Mouse (Mus musculus) midbrain, embryonic 14.5 days (tissue): ENCODE results near the gene Fry. TPM values are rescaled to one million over a fixed set of nuclear protein-coding genes. Genes with fewer than 3 reads are reported as not detected.

ENCODE experiments used
- ATAC-seq: fragments of 200-750 bp; cut with Nextera tagmentation; 2 replicates; pipeline ENCODE4 v1.8.0; 2017; ENCODE audit warnings: moderate number of reproducible peaks, moderate library complexity; ENCODE audit not compliant: low FRiP score, low TSS enrichment
- DNase-seq: peaks from one replicate; pipeline ENCODE4 v3.0.0-alpha.2; 2015
- H3K27ac ChIP-seq: fragments of 300-500 bp; sonication (generic); replicated peaks from 2 replicates; pipeline ENCODE4 v1.5.1; 2014; ENCODE audit warnings: mild to moderate bottlenecking, low read depth, low read length, moderate library complexity
- H3K27me3 ChIP-seq: fragments of 300-500 bp; sonication (generic); 2 replicates; pipeline ENCODE4 v1.6.1; 2014; ENCODE audit warnings: low read length, control low read depth, mixed read lengths; ENCODE audit not compliant: control insufficient read depth, insufficient read depth
- H3K36me3 ChIP-seq: fragments of 300-500 bp; sonication (generic); 2 replicates; pipeline ENCODE4 v1.6.1; 2014; ENCODE audit warnings: low read length, control low read depth; ENCODE audit not compliant: control insufficient read depth, insufficient read depth
- H3K4me1 ChIP-seq: fragments of 300-500 bp; sonication (generic); 2 replicates; pipeline ENCODE4 v1.6.1; 2014; ENCODE audit warnings: mild to moderate bottlenecking, antibody characterized with exemption, low read length, control low read depth; ENCODE audit not compliant: control insufficient read depth, insufficient read depth
- H3K4me2 ChIP-seq: fragments of 300-500 bp; sonication (generic); 2 replicates; pipeline ENCODE4 v1.6.1; 2014; ENCODE audit warnings: mild to moderate bottlenecking, low read length, moderate library complexity
- H3K4me3 ChIP-seq: fragments of 300-500 bp; sonication (generic); replicated peaks from 2 replicates; pipeline ENCODE4 v1.5.1; 2014; ENCODE audit warnings: low read depth, low read length
- H3K9ac ChIP-seq: fragments of 300-500 bp; sonication (generic); replicated peaks from 2 replicates; pipeline ENCODE4 v1.6.1; 2014; ENCODE audit warnings: mild to moderate bottlenecking, low read length, moderate library complexity
- H3K9me3 ChIP-seq: fragments of 300-500 bp; sonication (generic); 2 replicates; pipeline ENCODE4 v1.6.1; 2016; ENCODE audit warnings: low read length, control low read depth, mixed read lengths; ENCODE audit not compliant: control insufficient read depth
- WGBS: fragments of 180-500 bp; shearing (Covaris S2); extraction: QIAGEN DNeasy Blood & Tissue Kit; methylation state at CpG from one replicate; pipeline ENCODE4 v1.1.7; 2014; 5-methylcytosine and 5-hydroxymethylcytosine counted together
- polyA plus RNA-seq: library from polyadenylated mRNA; unstranded; fragments of >200 nt; fragmentation: Nextera tagmentation; extraction: Ambion mirVana; gene quantifications from 2 replicates; pipeline ENCODE4 v1.2.1, GENCODE M21; 2014

Fry gene
- polyA plus RNA-seq, 1 experiment from 2014 or later = 68.5 TPM

- H3K4me2 ChIP-seq = no peak overlapping the region
- ATAC-seq = no peak
- H3K9ac ChIP-seq = no peak overlapping the region
- no peak overlapping the region for H3K27ac ChIP-seq
- no peaks in the 10 kb centered on the region for H3K9me3 ChIP-seq
- no peaks in the 10 kb centered on the region for H3K36me3 ChIP-seq
- no peaks in the 10 kb centered on the region for H3K27me3 ChIP-seq
- 92% methylated on average over 11 of the region's 11 CpGs for WGBS
- H3K4me1 ChIP-seq = no peaks in the 10 kb centered on the region
- no peak for DNase-seq
- no peak overlapping the region for H3K4me3 ChIP-seq
Measured at GRCm38 (mm10) chr5:150101789-150102188, 16.7 kb upstream of the Fry start.

- no peaks in the 10 kb centered on the region for H3K36me3 ChIP-seq
- 87% methylated on average over 7 of the region's 7 CpGs for WGBS
- DNase-seq (no peak), ATAC-seq (no peak)
- H3K27me3 ChIP-seq = no peaks in the 10 kb centered on the region
- no peak overlapping the region for H3K4me2 ChIP-seq
- no peak overlapping the region for H3K27ac ChIP-seq
- H3K4me1 ChIP-seq = no peaks in the 10 kb centered on the region
- H3K9me3 ChIP-seq = no peaks in the 10 kb centered on the region
- H3K4me3 ChIP-seq = no peak overlapping the region
- H3K9ac ChIP-seq = no peak overlapping the region
Measured at GRCm38 (mm10) chr5:150106358-150106757, 12.1 kb upstream of the Fry start.

DNA sequence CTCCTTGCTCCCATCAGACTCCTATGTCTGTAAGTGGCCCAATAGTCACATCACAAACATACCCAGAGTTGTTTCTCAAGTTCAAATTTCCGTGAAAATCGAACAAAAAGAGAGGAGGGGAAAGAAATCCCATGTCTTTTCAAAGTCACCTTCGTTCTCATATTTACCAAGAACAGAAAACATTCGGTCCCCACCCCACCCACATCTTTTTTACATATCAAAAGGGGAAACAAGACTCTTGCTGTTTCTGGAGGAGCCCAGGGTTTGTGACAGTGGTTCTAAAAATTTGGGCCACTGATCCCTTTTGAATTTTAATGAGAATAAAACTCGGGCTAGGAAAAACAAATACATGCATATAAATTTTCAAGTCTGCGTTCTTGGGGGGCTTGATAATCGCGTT, 7.2 kb upstream of the Fry start:
- Histone ChIP-seq H3K27me3 (no peaks in the 10 kb centered on the region), H3K9ac (no peak overlapping the region), H3K9me3 (no peaks in the 10 kb centered on the region), H3K4me3 (no peak overlapping the region), H3K4me2 (no peak overlapping the region), H3K36me3 (no peaks in the 10 kb centered on the region), H3K4me1 (peaks cover 15% of the 10 kb centered on the region), H3K27ac (no peak overlapping the region)
- ATAC-seq (no peak), DNase-seq (no peak)
- WGBS = 46% methylated on average over 8 of the region's 8 CpGs

GRCm38 (mm10) chr5:150114007-150114406, 4.4 kb upstream of the Fry start:
- Histone ChIP-seq H3K36me3 (no peaks in the 10 kb centered on the region), H3K4me1 (peaks cover 19% of the 10 kb centered on the region), H3K4me3 (no peak overlapping the region), H3K9ac (no peak overlapping the region), H3K9me3 (no peaks in the 10 kb centered on the region), H3K4me2 (no peak overlapping the region), H3K27ac (no peak overlapping the region), H3K27me3 (no peaks in the 10 kb centered on the region)
- 80% methylated on average over 7 of the region's 7 CpGs for WGBS
- ATAC-seq = no peak
- DNase-seq = no peak

GRCm38 (mm10) chr5:150114778-150115177, 3.7 kb upstream of the Fry start:
- no peak overlapping the region for H3K9ac ChIP-seq
- no peak for ATAC-seq
- H3K27me3 ChIP-seq = no peaks in the 10 kb centered on the region
- no peak overlapping the region for H3K4me3 ChIP-seq
- 91% methylated on average over 4 of the region's 4 CpGs for WGBS
- DNase-seq = peak; percentile 29
- H3K9me3 ChIP-seq = no peaks in the 10 kb centered on the region
- no peak overlapping the region for H3K4me2 ChIP-seq
- peaks cover 19% of the 10 kb centered on the region for H3K4me1 ChIP-seq
- H3K27ac ChIP-seq = no peak overlapping the region
- no peaks in the 10 kb centered on the region for H3K36me3 ChIP-seq

GRCm38 (mm10) chr5:150115271-150116092, 3.0 kb upstream of the Fry start:
- 54% methylated on average over 16 of the region's 16 CpGs for WGBS
- no peak overlapping the region for H3K27ac ChIP-seq
- H3K9ac ChIP-seq = no peak overlapping the region
- H3K4me3 ChIP-seq = no peak overlapping the region
- no peaks in the 10 kb centered on the region for H3K9me3 ChIP-seq
- no peaks in the 10 kb centered on the region for H3K27me3 ChIP-seq
- peak; percentile 17 for DNase-seq
- H3K4me1 ChIP-seq = peaks cover 19% of the 10 kb centered on the region
- ATAC-seq = no peak
- no peak overlapping the region for H3K4me2 ChIP-seq
- no peaks in the 10 kb centered on the region for H3K36me3 ChIP-seq

DNA sequence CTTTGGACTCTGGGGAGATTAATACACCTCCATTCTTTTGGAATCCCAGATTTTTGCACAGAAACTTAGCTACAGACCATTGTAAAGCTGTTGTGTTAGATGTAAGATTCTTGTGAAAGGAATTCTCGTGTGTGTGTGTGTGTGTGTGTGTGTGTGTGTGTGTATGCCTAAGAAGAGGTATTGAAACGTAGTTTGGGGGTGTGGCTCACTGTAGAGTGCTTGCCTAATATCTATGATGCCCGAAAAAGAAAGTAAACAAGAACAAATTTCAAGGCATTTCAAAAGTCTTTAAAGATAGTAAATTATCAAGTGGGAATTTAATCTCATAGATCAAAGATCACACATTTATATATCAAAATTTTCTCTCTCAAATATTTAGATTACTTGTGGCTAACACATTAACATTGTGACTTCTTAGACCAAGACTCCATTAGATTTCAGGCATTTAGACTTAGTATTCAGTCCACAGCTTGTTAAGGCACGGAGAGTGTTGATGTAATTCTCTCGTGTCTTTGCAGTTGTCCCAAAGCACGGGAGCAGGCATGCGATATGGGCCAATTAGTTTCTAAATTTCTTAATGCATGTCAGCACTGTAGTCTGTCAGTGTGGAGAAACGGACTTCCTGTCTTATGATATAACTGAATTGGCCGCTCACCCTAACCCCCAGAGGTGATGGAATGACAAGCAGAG, 2.1 kb upstream of the Fry start:
- 67% methylated on average over 9 of the region's 9 CpGs for WGBS
- no peaks in the 10 kb centered on the region for H3K36me3 ChIP-seq
- no peaks in the 10 kb centered on the region for H3K9me3 ChIP-seq
- DNase-seq (no peak), ATAC-seq (no peak)
- H3K4me3 ChIP-seq = no peak overlapping the region
- H3K4me2 ChIP-seq = no peak overlapping the region
- H3K27ac ChIP-seq = no peak overlapping the region
- H3K9ac ChIP-seq = no peak overlapping the region
- peaks cover 19% of the 10 kb centered on the region for H3K4me1 ChIP-seq
- no peaks in the 10 kb centered on the region for H3K27me3 ChIP-seq

- H3K4me3 ChIP-seq = no peak overlapping the region
- peaks cover 19% of the 10 kb centered on the region for H3K4me1 ChIP-seq
- H3K27ac ChIP-seq = no peak overlapping the region
- H3K36me3 ChIP-seq = no peaks in the 10 kb centered on the region
- no peak for DNase-seq
- ATAC-seq = no peak
- WGBS = 85% methylated on average over 6 of the region's 6 CpGs
- H3K9ac ChIP-seq = no peak overlapping the region
- no peak overlapping the region for H3K4me2 ChIP-seq
- no peaks in the 10 kb centered on the region for H3K27me3 ChIP-seq
- no peaks in the 10 kb centered on the region for H3K9me3 ChIP-seq
Measured at GRCm38 (mm10) chr5:150116906-150117216, 1.6 kb upstream of the Fry start.

- no peak overlapping the region; the same call in 1 of the 2 replicates for H3K27ac ChIP-seq
- no peaks in the 10 kb centered on the region for H3K27me3 ChIP-seq
- H3K4me1 ChIP-seq = peaks cover 19% of the 10 kb centered on the region
- ATAC-seq (no peak; the same call in 1 of the 2 replicates), DNase-seq (no peak)
- H3K36me3 ChIP-seq = no peaks in the 10 kb centered on the region
- peak overlapping the region; percentile 76; the same call in 1 of the 2 replicates for H3K9ac ChIP-seq
- H3K4me3 ChIP-seq = peak overlapping the region; percentile 68
- no peaks in the 10 kb centered on the region for H3K9me3 ChIP-seq
- WGBS = 23% methylated on average over 8 of the region's 8 CpGs
- H3K4me2 ChIP-seq = peak overlapping the region; percentile 79
Measured at GRCm38 (mm10) chr5:150118124-150118454, 356 bp upstream of the Fry start.
